Mouse (Mus musculus) CD4-positive, CD25-positive, alpha-beta regulatory T cell, adult 2 months (primary cell): ENCODE measurements around the gene Opcml.

Source experiments
- DNase-seq: peaks from one replicate; pipeline ENCODE4 v3.0.0-alpha.2; 2012; ENCODE audit warnings: low read depth, low spot score

The Opcml gene

GRCm38 (mm10) chr9:28247742-28248503, 457.3 kb downstream of the Opcml start:
- no peak for DNase-seq

DNA sequence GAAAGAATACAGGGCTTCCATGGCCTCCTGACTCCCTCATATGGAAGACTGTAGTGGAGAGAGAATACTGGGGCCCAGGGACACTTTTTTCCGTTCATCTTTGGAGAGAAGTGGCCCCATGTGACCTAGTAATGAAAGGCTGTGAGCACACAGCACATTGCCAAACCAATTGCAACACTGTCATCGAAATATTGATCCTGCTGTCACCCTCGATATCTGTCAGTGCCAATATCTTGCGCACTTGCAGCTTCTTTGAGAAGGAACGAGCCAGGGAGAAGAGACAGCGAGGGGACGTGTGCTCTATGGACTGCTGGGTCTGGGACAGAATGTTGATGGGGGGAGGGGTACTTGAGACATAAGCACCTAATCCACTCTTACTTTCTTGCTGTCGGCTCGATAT, 460.8 kb downstream of the Opcml start:
- DNase-seq, result no peak

DNA sequence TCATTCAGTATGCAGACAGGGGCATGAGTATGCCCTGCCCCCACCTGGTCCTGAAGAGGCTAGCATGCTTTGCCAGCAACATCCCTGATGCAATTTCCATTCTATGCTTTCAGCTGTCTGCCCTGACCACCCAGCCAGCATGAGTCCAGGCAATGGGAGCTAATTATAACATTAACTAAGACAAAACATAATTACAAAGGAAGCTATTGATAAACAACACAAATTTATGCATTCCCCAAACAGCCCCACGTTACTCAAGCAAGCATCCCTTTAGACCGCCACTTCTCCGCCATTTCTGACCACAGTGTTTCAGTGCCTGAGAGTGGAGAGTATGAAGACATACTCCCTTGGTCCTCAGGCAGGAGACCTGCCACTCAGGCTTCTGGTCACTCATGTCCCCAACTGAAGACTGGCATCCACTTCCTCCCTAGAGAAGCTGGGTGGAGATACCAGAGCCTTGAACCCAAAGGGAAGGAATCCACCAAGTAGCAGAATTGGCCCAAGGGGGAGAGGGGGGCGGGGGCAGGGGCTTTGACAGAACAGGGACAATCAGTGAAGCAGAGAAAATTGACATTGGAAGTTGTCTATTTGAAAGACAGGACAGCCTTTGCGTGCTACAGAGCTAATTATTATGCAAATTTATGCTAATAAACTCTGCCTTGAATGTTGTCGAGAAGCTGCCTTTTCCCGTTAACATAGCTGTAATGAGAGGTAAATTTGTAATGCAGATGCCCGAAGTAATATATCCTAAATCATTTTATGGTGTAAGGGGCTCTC, 464.7 kb downstream of the Opcml start:
- no peak for DNase-seq

DNA sequence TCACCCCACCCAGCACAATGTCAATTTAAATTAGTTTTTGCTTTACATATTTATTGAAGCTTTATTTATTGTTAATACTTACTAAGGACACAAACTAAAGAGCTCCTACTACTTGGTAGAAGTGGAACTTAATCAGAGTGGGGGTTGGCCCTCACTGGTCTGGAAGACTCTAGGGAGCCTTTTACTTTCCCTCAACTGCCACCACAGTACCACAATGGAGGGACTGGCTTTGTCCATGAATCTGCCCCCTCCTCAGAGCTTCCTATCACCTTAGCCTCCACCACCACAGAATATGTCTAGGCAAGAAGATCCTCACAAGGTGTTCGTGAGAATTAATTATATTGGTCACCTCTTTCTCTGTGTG, 465.3 kb downstream of the Opcml start:
- no peak for DNase-seq

DNA sequence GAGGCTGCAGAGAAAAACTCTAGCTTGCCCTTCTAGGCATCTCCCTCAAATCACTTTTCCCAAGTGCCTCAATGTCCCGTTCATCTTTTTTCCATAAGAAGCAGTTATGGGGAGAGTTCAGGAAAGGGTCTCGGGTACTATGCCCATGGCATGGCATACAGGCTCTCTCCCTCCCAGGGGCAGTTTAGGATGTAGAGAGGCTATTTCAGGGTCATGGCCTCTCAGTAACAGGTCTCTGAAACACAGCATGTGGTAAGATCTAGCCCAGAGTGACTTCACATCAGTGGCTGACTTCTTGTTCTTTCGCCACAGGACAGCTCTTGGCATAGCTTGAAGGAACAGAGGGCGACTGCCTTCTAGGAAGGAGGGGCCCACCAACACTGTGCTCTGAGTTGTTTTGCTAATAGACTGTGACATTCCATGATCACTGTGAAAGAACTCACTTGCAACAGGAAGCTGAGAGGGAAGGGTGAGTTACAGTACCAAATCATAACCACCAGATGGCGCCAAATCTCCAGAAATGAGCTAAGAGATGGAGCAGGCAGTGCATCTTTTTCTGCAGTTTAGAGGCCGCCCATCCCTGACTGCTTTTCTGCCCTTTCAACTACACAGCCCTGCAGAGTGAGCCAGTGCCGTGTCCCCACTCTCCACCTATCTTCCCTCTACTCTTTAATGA, 470.6 kb downstream of the Opcml start:
- DNase-seq, result peak; percentile 46

- no peak for DNase-seq
Measured at GRCm38 (mm10) chr9:28262021-28262420, 471.4 kb downstream of the Opcml start.

GRCm38 (mm10) chr9:28262896-28263295, 472.3 kb downstream of the Opcml start:
- DNase-seq, result no peak

GRCm38 (mm10) chr9:28264761-28265160, 474.2 kb downstream of the Opcml start:
- DNase-seq, result no peak

GRCm38 (mm10) chr9:28273816-28274215, 483.2 kb downstream of the Opcml start:
- no peak for DNase-seq

- DNase-seq, result no peak
Measured at GRCm38 (mm10) chr9:28278555-28278954, 488.0 kb downstream of the Opcml start.

- no peak for DNase-seq
Measured at GRCm38 (mm10) chr9:28281025-28281424, 490.4 kb downstream of the Opcml start.

DNA sequence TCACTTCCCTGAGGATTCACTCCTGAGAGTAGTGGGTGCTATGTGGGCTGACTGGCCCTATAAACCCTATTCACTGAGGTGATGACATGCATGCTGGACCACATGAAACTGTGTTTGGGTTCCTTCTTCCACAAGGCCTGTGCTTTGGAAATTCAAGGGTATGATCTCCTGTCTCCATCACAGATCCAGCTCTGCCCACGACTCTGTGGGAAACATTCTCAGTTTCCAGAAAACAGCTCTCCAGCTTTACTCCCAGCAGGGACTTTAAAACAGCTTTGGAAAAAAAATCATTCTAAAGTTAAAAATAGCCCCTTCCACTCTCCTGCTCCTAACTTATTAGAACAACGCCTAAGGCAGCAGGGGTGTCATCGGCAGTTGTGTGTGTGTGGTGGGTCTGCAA, 491.0 kb downstream of the Opcml start:
- DNase-seq, result no peak

DNA sequence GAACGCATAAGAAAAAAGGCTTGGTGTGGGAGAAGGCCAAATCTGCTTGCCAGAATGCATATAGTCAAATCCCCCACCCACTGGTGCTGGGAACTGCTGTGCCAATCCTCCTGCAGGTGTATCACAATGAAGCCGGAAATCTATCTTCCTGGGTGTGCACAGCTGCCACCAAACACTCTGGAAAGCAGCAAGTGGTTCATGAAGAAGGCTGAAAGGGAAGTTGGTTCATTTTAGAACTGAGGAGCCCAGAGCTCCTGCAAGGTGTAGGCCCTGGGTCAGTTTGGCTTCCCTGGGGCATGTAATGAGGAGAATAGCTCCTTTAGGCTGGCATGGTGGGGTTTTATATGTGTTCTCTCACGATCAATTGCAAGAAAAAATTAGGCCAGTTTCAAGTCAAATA, 494.4 kb downstream of the Opcml start:
- DNase-seq, result no peak

DNA sequence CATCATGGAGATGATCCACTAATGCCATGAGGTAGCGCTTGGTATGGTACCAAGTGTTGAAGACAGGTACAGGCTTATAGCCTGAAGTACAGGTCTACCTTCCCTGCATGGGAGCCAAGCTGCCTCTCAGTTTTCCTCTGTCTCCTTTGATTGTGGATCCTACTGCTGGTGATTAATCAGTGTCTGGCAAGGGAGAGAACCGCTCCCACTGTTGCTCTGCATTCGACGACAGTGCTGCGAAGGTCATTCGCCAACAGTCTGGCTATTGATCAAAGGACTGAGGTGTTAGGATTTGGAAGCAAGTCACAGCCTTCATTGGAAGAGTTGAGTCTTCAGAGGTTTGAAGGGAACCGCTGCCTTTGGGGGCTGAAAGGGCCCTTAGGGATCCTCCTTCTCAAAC, 495.8 kb downstream of the Opcml start:
- no peak for DNase-seq

GRCm38 (mm10) chr9:28287485-28287884, 496.9 kb downstream of the Opcml start:
- DNase-seq, result no peak

- DNase-seq, result no peak
Measured at GRCm38 (mm10) chr9:28289696-28290330, 499.2 kb downstream of the Opcml start.

DNA sequence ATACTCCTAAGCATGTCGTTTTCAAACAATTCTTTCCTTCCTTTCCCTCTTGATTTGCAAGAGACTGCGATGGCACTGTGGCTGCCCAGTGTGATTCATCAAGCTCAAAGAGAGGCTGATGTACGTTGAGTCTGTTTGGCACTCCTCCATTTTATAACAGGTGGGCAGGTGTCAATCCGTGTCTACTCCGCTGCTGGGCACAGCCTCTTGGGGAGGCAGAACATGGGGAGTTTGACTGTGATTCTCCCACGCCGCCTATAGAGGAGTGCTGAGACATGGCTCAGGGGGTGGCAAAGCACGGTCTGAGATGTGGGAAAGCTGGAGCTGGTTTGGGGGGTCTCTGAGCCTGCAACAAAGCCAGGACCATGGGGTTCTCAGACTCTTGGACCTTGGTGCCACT, 513.1 kb downstream of the Opcml start:
- no peak for DNase-seq

DNA sequence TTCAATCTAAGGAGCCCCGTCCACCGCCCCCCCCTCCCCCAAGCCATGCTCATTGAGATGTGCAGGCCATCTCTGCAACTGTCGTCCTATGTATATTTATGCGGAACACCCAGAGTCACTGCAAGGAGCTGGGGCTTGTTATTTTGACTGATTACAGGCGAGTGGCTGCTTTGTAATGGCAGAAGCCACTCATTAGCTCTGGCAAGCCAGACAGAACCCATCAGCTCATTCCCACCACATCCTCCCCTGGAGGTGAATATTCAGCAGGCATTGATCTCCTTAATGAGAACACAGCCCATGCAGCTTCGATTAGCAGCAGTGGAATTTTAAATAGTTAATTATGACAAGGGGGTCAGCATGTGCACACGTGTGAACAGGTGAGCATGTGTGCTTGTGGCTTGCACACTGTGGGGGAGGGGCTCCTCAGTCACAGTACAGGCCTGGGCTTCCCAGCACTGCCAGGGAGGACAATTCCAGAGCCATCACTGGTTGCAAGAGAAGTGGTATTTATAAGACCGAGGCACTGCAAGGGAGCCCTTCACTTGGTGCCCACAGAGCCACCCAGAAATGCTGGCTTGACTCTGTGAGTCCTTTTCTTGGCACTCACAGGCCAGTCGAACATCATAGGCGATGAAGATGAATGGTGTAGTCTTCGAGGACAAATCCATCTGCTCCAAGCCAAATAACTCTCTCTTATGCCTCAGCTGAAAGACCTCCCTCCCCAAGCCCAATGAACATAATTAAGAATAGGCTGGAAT, 516.0 kb downstream of the Opcml start:
- DNase-seq, result no peak

- no peak for DNase-seq
Measured at GRCm38 (mm10) chr9:28307122-28307430, 516.5 kb downstream of the Opcml start.

GRCm38 (mm10) chr9:28307481-28308050, 517.0 kb downstream of the Opcml start:
- no peak for DNase-seq

- no peak for DNase-seq
Measured at GRCm38 (mm10) chr9:28317881-28318280, 527.3 kb downstream of the Opcml start.
